Mouse (Mus musculus) ES-E14 (cell line): ENCODE data around the gene Shq1.

ENCODE experiments used
- CHD2 ChIP-seq: IDR thresholded peaks from 2 replicates; pipeline ENCODE4 v1.6.1; 2014; ENCODE audit warnings: mild to moderate bottlenecking, low read depth, low read length, inconsistent platforms
- HCFC1 ChIP-seq: IDR thresholded peaks from 2 replicates; pipeline ENCODE4 v1.6.1; 2012; ENCODE audit warnings: low read length, inconsistent platforms, borderline replicate concordance; ENCODE audit not compliant: insufficient read depth
- MAFK ChIP-seq: IDR thresholded peaks from 2 replicates; pipeline ENCODE4 v1.6.1; 2014; ENCODE audit warnings: mild to moderate bottlenecking, low read depth, low read length, inconsistent platforms; ENCODE audit not compliant: insufficient read depth

DNA sequence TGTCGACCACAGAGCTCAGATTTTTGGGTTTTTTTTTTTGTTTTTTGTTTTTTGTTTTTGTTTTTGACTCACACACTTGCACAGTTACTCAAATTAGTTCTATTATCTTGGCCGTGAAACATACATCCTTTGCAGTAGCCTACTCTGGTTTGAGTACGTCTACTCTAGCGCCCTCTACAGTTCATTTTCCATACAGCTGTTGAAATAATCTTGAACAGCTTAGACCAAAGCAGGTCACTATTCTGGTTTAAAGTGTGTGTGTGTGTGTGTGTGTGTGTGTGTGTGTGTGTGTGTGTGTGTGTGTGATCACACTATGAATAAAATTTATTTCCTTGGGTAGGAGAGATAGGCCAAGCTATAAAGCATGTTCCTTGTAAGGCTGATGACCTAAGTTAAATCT lies 39.2 kb upstream of the Shq1 start:
- no peak for TF ChIP-seq MAFK
- no peak for TF ChIP-seq HCFC1
- TF ChIP-seq CHD2, result no peak
